Mouse (Mus musculus) CH12.LX (cell line): Measurements from ENCODE around the gene Cux1. TPM values are rescaled to one million over a fixed set of nuclear protein-coding genes. Genes with fewer than 3 reads are reported as not detected.

Source experiments
- DNase-seq: peaks from one replicate; pipeline ENCODE4 v3.0.0-alpha.2; 2013; ENCODE audit errors: extremely low read depth
- H3K27ac ChIP-seq: 2 replicates; pipeline ENCODE4 v1.5.1; 2012; ENCODE audit warnings: low read depth, mild to moderate bottlenecking, control low read depth, moderate library complexity; ENCODE audit not compliant: insufficient read depth
- H3K27me3 ChIP-seq: replicated peaks from 2 replicates; pipeline ENCODE3; 2012; ENCODE audit warnings: inconsistent platforms
- H3K36me3 ChIP-seq, 2 experiments: replicated peaks in 1 of 2; 2 replicates each; pipeline versions ENCODE3 to v1.6.1; 2012; ENCODE audit warnings: inconsistent platforms in 1 of 2, low read length in 1 of 2, mild to moderate bottlenecking in 1 of 2, mixed read lengths in 1 of 2, moderate library complexity in 1 of 2; ENCODE audit not compliant: control insufficient read depth in 1 of 2, insufficient read depth in 1 of 2
- H3K4me1 ChIP-seq, 2 experiments: 2 replicates each; pipeline ENCODE4 v1.6.1; 2012; ENCODE audit warnings: inconsistent platforms in 1 of 2, moderate library complexity in 1 of 2; ENCODE audit not compliant: insufficient read depth in 2 of 2, control insufficient read depth in 1 of 2
- H3K4me2 ChIP-seq: 2 replicates; pipeline ENCODE4 v1.6.1; 2012; ENCODE audit warnings: low read depth, mild to moderate bottlenecking, control low read depth; ENCODE audit not compliant: poor library complexity, insufficient read depth, severe bottlenecking
- H3K4me3 ChIP-seq, 3 experiments: fragments of 150-350 bp in 1 of 3; sonication (generic) in 1 of 3; replicated peaks in 1 of 3; 2 replicates each; pipeline versions ENCODE3 to v1.5.1; 2011 to 2012; ENCODE audit warnings: low read depth in 2 of 3, low read length in 2 of 3, mild to moderate bottlenecking in 2 of 3, moderate library complexity in 2 of 3, control low read depth in 1 of 3, improper control_type of control experiment in 1 of 3, inconsistent platforms in 1 of 3, mixed read lengths in 1 of 3; ENCODE audit not compliant: poor library complexity in 1 of 3
- H3K79me2 ChIP-seq: replicated peaks from 2 replicates; pipeline ENCODE4 v1.6.1; 2012; ENCODE audit warnings: mild to moderate bottlenecking, moderate library complexity; ENCODE audit not compliant: control insufficient read depth, poor library complexity, insufficient read depth, severe bottlenecking; ENCODE audit errors: extremely low read depth
- H3K9ac ChIP-seq: 2 replicates; pipeline ENCODE4 v1.6.1; 2012; ENCODE audit warnings: low read depth, mild to moderate bottlenecking, control low read depth, moderate library complexity; ENCODE audit not compliant: insufficient read depth
- H3K9me3 ChIP-seq: replicated peaks from 2 replicates; pipeline ENCODE3; 2012; ENCODE audit warnings: low read length, inconsistent platforms, mixed read lengths
- E2F4 ChIP-seq: IDR thresholded peaks from 2 replicates; pipeline ENCODE4 v1.6.1; 2011; ENCODE audit warnings: low read depth, low read length, improper control_type of control experiment; ENCODE audit not compliant: insufficient replicate concordance
- ELF1 ChIP-seq: IDR thresholded peaks from 2 replicates; pipeline ENCODE4 v1.6.1; 2014; ENCODE audit warnings: low read depth, mild to moderate bottlenecking, inconsistent platforms, low read length, improper control_type of control experiment
- EP300 ChIP-seq: IDR thresholded peaks from 2 replicates; pipeline ENCODE4 v1.6.1; 2011; ENCODE audit warnings: low read length, improper control_type of control experiment
- ETS1 ChIP-seq: conservative IDR thresholded peaks from 2 replicates; pipeline ENCODE4 v1.6.1; 2012; ENCODE audit warnings: low read depth, mild to moderate bottlenecking, inconsistent platforms, low read length, improper control_type of control experiment, moderate library complexity
- GABPA ChIP-seq: IDR thresholded peaks from 2 replicates; pipeline ENCODE4 v1.6.1; 2012; ENCODE audit warnings: low read depth, low read length, improper control_type of control experiment, inconsistent platforms; ENCODE audit not compliant: insufficient replicate concordance
- HCFC1 ChIP-seq: IDR thresholded peaks from 2 replicates; pipeline ENCODE4 v1.6.1; 2012; ENCODE audit warnings: low read depth, mild to moderate bottlenecking, inconsistent platforms, low read length, improper control_type of control experiment
- JUN ChIP-seq: IDR thresholded peaks from 2 replicates; pipeline ENCODE4 v1.6.1; 2011; ENCODE audit warnings: low read depth, mild to moderate bottlenecking, low read length, improper control_type of control experiment, moderate library complexity; ENCODE audit not compliant: insufficient read depth
- KAT2A ChIP-seq: IDR thresholded peaks from 2 replicates; pipeline ENCODE4 v1.6.1; 2012; ENCODE audit warnings: low read length, improper control_type of control experiment, inconsistent platforms; ENCODE audit not compliant: insufficient replicate concordance
- MAX ChIP-seq: IDR thresholded peaks from 2 replicates; pipeline ENCODE4 v1.6.1; 2011; ENCODE audit warnings: low read length, improper control_type of control experiment
- MAZ ChIP-seq: IDR thresholded peaks from 2 replicates; pipeline ENCODE4 v1.6.1; 2012; ENCODE audit warnings: low read depth, mild to moderate bottlenecking, inconsistent platforms, low read length, improper control_type of control experiment, moderate library complexity
- MEF2A ChIP-seq: IDR thresholded peaks from 2 replicates; pipeline ENCODE4 v1.6.1; 2014; ENCODE audit warnings: low read depth, mild to moderate bottlenecking, inconsistent platforms, low read length, improper control_type of control experiment, borderline replicate concordance
- MXI1 ChIP-seq: IDR thresholded peaks from 2 replicates; pipeline ENCODE4 v1.6.1; 2011; ENCODE audit warnings: mild to moderate bottlenecking, low read depth, low read length, improper control_type of control experiment
- MYC ChIP-seq: IDR thresholded peaks from 2 replicates; pipeline ENCODE4 v1.6.1; 2011; ENCODE audit warnings: low read depth, mild to moderate bottlenecking, improper control_type of control experiment, low read length
- NRF1 ChIP-seq: IDR thresholded peaks from 2 replicates; pipeline ENCODE4 v1.6.1; 2014; ENCODE audit warnings: low read depth, mild to moderate bottlenecking, inconsistent platforms, low read length, improper control_type of control experiment, moderate library complexity
- POLR2A ChIP-seq: IDR thresholded peaks from 2 replicates; pipeline ENCODE4 v1.6.1; 2011; ENCODE audit warnings: low read depth, mild to moderate bottlenecking, improper control_type of control experiment, low read length
- POLR2AphosphoS2 ChIP-seq: IDR thresholded peaks from 2 replicates; pipeline ENCODE4 v1.6.1; 2011; ENCODE audit warnings: low read depth, low read length, improper control_type of control experiment
- UBTF ChIP-seq: IDR thresholded peaks from 2 replicates; pipeline ENCODE4 v1.6.1; 2012; ENCODE audit warnings: low read depth, mild to moderate bottlenecking, inconsistent platforms, low read length, improper control_type of control experiment, moderate library complexity
- USF1 ChIP-seq: IDR thresholded peaks from 2 replicates; pipeline ENCODE4 v1.6.1; 2014; ENCODE audit warnings: low read depth, mild to moderate bottlenecking, inconsistent platforms, low read length, improper control_type of control experiment
- USF2 ChIP-seq: conservative IDR thresholded peaks from 2 replicates; pipeline ENCODE4 v1.6.1; 2011; ENCODE audit warnings: low read depth, low read length, improper control_type of control experiment
- ZC3H11A ChIP-seq: IDR thresholded peaks from 2 replicates; pipeline ENCODE4 v1.6.1; 2012; ENCODE audit warnings: low read depth, mild to moderate bottlenecking, inconsistent platforms, low read length, improper control_type of control experiment
- ZKSCAN1 ChIP-seq: IDR thresholded peaks from 2 replicates; pipeline ENCODE4 v1.6.1; 2012; ENCODE audit warnings: low read depth, inconsistent platforms, low read length, improper control_type of control experiment, borderline replicate concordance
- ZNF384 ChIP-seq: IDR thresholded peaks from 2 replicates; pipeline ENCODE4 v1.6.1; 2012; ENCODE audit warnings: low read depth, low read length, improper control_type of control experiment, inconsistent platforms
- dilution Hi-C: fragments of 300-500 bp; cut with MboI; formaldehyde crosslinking; loops from 2 replicates; pipeline ENCODE4 v1.14.3; 2020; ENCODE audit warnings: low sequenced_read_pairs; ENCODE audit not compliant: extremely low pct_unique_long_range_greater_than_20kb, extremely low pct_ligation_motif_present
- in situ Hi-C: fragments of 300-500 bp; cut with MboI; formaldehyde crosslinking; loops from 3 replicates; pipeline ENCODE4 v1.14.3; 2019; ENCODE audit warnings: low sequenced_read_pairs, low pct_ligation_motif_present, low pct_unique_long_range_greater_than_20kb, mixed read lengths
- polyA plus RNA-seq: library from polyadenylated mRNA; unstranded; fragments of >175 nt; gene quantifications from 2 replicates; pipeline ENCODE4 v1.2.1, GENCODE M21; 2012; ENCODE audit warnings: low read depth; ENCODE audit not compliant: insufficient read length
- total RNA-seq, 2 experiments: library from RNA; depleted of rRNA; stranded (reverse); fragments of 300-350 nt in 1 of 2; fragments of >200 nt in 1 of 2; gene quantifications; 2 replicates each; pipeline ENCODE4 v1.2.3; 2012 to 2014

Cux1 gene
- total and polyA plus RNA-seq, 3 experiments: 12.4 to 21.9 (median 19.6) TPM

DNA sequence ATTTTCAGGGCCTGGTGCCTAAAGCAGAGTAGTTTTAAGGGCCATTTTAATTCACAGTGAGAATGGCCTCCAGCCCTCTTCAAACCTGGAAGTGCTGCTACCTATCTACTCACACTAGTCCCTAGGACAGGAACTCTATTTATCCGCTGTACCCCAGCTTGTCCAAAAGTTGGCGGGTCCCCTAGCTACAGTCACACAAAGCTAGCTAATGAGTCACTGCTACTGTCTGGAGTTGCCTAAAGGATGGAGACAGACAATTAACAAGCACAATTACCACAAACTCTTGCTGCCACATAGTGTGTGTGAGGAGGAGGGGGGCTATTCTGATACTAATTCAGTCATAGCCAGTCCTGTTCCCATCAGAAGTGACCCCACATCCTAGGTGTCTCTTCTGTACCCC lies 68.0 kb downstream of the Cux1 start:
- dilution Hi-C loops (no loop called here), in situ Hi-C loops (no loop called here)
- no peak overlapping the region for H3K4me3 ChIP-seq
- H3K27ac ChIP-seq: no peak overlapping the region
- H3K9me3 ChIP-seq: no peaks in the 10 kb centered on the region
- no peak overlapping the region for H3K9ac ChIP-seq
- H3K79me2 ChIP-seq: peaks cover 3% of the 10 kb centered on the region; the same call in 1 of the 2 replicates
- DNase-seq: no peak
- no peak for TF ChIP-seq MYC
- no peak for TF ChIP-seq JUN
- no peak for TF ChIP-seq E2F4
- peaks cover 6 to 26% of the 10 kb centered on the region in 2 experiments for H3K4me1 ChIP-seq
- no peak overlapping the region for H3K4me2 ChIP-seq
- no peaks in the 10 kb centered on the region for H3K36me3 ChIP-seq
- H3K27me3 ChIP-seq: no peaks in the 10 kb centered on the region

DNA sequence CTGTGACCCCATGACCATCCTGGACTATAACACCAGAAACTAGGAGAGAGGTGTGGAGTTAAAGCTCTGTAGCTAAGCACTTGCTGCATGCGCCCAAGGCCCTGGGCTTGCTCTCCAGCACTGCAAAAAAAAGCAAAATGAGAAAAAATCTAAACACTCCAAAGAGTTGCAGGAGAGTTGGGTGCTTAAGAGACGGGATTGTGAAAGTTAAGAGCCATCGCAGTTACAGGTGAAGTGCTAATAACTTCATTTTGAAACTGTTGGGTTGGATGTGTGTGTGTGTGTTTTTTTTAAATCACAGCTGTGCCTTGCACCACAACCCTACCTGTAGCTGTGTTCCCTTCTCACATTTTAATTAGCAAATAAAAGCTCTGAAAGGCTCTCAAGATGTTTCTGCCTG lies 68.5 kb downstream of the Cux1 start:
- Histone ChIP-seq H3K27me3 (no peaks in the 10 kb centered on the region), H3K9ac (no peak overlapping the region), H3K4me3 (no peak overlapping the region), H3K4me2 (no peak overlapping the region), H3K27ac (no peak overlapping the region), H3K79me2 (peaks cover 3% of the 10 kb centered on the region; the same call in 1 of the 2 replicates), H3K36me3 (no peaks in the 10 kb centered on the region), H3K4me1 (peaks cover 2 to 20% of the 10 kb centered on the region in 2 experiments; a peak in 2 of 4 replicates), H3K9me3 (no peaks in the 10 kb centered on the region)
- no peak for DNase-seq
- TF ChIP-seq MEF2A (no peak), ELF1 (no peak), ZC3H11A (no peak), HCFC1 (no peak), USF1 (no peak), MAX (no peak), NRF1 (no peak)
- dilution Hi-C loops (no loop called here), in situ Hi-C loops (no loop called here)

DNA sequence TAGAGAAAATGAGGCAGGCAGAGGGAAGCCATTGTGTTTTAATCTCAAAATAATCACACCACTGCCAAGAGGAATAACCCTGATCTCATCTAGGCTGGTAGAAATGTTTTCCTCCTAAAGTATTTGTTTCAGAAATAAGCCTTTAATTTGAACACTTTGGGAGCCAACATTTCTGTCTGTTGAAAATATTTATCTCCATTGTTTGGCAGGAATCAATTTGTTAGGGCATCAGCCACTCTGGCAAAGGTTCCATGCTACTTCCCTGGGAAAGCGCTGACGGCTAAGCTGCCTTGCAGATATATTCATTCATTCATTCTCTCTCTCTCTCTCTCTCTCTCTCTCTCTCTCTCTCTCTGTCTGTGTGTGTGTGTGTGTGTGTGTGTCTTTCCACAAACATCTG lies 70.0 kb downstream of the Cux1 start:
- no peak overlapping the region for H3K4me3 ChIP-seq
- no peaks in the 10 kb centered on the region for H3K36me3 ChIP-seq
- H3K27me3 ChIP-seq: no peaks in the 10 kb centered on the region
- TF ChIP-seq NRF1: no peak
- no peak for TF ChIP-seq ZKSCAN1
- no peak for TF ChIP-seq GABPA
- TF ChIP-seq POLR2A: no peak
- no peak for TF ChIP-seq USF2
- TF ChIP-seq JUN: no peak
- TF ChIP-seq MXI1: no peak
- TF ChIP-seq EP300: no peak
- no peak for TF ChIP-seq ELF1
- no peak for TF ChIP-seq UBTF
- no peak for TF ChIP-seq USF1
- TF ChIP-seq KAT2A: no peak
- no peak for TF ChIP-seq ZNF384
- TF ChIP-seq MAZ: no peak
- no peak for TF ChIP-seq POLR2AphosphoS2
- TF ChIP-seq E2F4: no peak
- no peak for TF ChIP-seq ETS1
- no peak overlapping the region for H3K9ac ChIP-seq
- H3K4me1 ChIP-seq: peaks cover 2 to 22% of the 10 kb centered on the region in 2 experiments; a peak in 2 of 4 replicates
- no peak overlapping the region for H3K4me2 ChIP-seq
- dilution Hi-C loops: no loop called here
- H3K9me3 ChIP-seq: no peaks in the 10 kb centered on the region
- no peaks in the 10 kb centered on the region; the same call in 1 of the 2 replicates for H3K79me2 ChIP-seq
- in situ Hi-C loops: no loop called here
- no peak overlapping the region for H3K27ac ChIP-seq
- no peak for DNase-seq
